Mouse (Mus musculus): Measurements from ENCODE around the gene Crip3. TPM values are rescaled to one million over a fixed set of nuclear protein-coding genes. Genes with fewer than 3 reads are reported as not detected.

The Crip3 gene
- total RNA-seq, 2 experiments from 2014 or later: 2.4 to 6.3 TPM

DNA sequence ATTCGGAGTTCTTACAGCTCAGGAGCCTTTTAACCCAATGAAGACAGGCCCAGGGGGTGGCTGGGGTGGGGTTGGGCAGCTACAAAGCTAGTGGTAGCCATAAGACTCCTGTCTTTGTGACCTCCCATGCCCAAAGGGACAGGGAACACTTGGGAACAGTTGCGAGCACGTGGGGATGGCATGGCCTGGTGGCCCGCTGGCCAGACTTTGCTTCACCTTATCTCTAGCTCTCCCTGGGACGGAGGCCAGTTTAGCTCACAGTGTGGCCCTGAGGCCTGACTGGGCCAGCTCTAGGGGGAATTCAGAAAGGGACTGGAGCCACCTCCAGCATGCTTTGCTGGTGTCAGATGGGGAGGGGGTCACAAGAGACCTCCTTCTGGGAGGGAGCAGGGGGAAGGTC lies 33.5 kb downstream of the Crip3 start:
- H3K4me3 ChIP-seq: no peak overlapping the region
- H3K27ac ChIP-seq: no peak overlapping the region
- DNase-seq (ENCODE audit: low spot score in 2 of 2): no peak
- no peak for TF ChIP-seq CTCF (conservative IDR thresholded peaks at IDR 0.05)

GRCm38 (mm10) chr17:46467830-46468229 lies 39.1 kb downstream of the Crip3 start:
- H3K27ac ChIP-seq: no peak overlapping the region
- TF ChIP-seq CTCF (conservative IDR thresholded peaks at IDR 0.05): no peak
- no peak overlapping the region for H3K4me3 ChIP-seq
- peak in 1 of 2 experiments; percentile 54 for DNase-seq (ENCODE audit: low spot score in 2 of 2)

GRCm38 (mm10) chr17:46476601-46477000 lies 47.9 kb downstream of the Crip3 start:
- no peak for DNase-seq (ENCODE audit: low spot score in 2 of 2)
- Histone ChIP-seq H3K4me3 (no peak overlapping the region), H3K27ac (no peak overlapping the region)
- TF ChIP-seq CTCF (conservative IDR thresholded peaks at IDR 0.05): no peak

DNA sequence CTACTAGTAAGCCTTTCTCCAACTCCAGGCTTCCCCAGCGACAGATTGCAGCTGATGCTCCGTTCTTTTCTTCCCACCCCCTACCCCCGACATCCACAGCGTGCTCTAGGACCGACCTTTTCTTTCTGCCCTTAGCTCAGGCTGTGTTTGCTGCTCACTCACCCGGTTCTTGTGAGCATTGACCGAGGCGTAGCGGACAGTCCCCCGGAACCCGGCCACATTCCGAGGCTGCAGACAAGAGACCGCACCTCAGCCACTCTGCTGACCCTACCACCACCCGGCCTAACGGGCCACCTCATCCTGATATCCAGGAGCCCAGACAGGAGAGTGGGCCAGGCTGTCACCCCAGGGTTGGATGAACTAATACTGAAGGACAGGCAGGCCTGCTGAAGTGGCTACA lies 48.6 kb downstream of the Crip3 start:
- Histone ChIP-seq H3K4me3 (no peak overlapping the region), H3K27ac (no peak overlapping the region)
- TF ChIP-seq CTCF (conservative IDR thresholded peaks at IDR 0.05): no peak
- DNase-seq (ENCODE audit: low spot score in 2 of 2): no peak

Other genes with a start within 250 kb of the Crip3 start
- 1 to 10 TPM; 5.4 to 6.0 TPM for gene Polh, start 226.3 kb upstream of the Crip3 start, total RNA-seq (2021)
- 10 to 100 TPM; 44.0 to 48.3 TPM for gene Xpo5, start 226.1 kb upstream of the Crip3 start, total RNA-seq (2021)
- gene Polr1c, start 180.9 kb upstream of the Crip3 start, total RNA-seq (2021): 10 to 100 TPM; 37.6 to 39.0 TPM
- gene Yipf3, start 180.8 kb upstream of the Crip3 start, total RNA-seq (2021): 10 to 100 TPM; 80.3 to 95.2 TPM
- gene Lrrc73, start 175.4 kb upstream of the Crip3 start, total RNA-seq (2021): 10 to 100 TPM; 57.3 to 58.2 TPM
- gene Tjap1, start 145.9 kb upstream of the Crip3 start, total RNA-seq (2021): 10 to 100 TPM; 54.0 to 56.7 TPM
- 10 to 100 TPM; 52.5 to 53.5 TPM for gene Dlk2, start 131.5 kb upstream of the Crip3 start, total RNA-seq (2021)
- gene Abcc10, start 100.6 kb upstream of the Crip3 start, total RNA-seq (2021): 1 to 10 TPM; 8.9 to 9.7 TPM
- gene Zfp318, start 45.2 kb upstream of the Crip3 start, total RNA-seq (2021): 10 to 100 TPM; 57.4 to 70.5 TPM
- gene Slc22a7, start 9.5 kb downstream of the Crip3 start, total RNA-seq (2021): under 1 TPM in 1 of 2 experiments, not detected in 1; 0.28 TPM
- 100 to 1,000 TPM; 119 to 122 TPM for gene Ttbk1, start 58.7 kb downstream of the Crip3 start, total RNA-seq (2021)
- 1 to 10 TPM; 4.8 to 6.2 TPM for gene Dnph1, start 67.8 kb downstream of the Crip3 start, total RNA-seq (2021)
- 10 to 100 TPM; 66.1 to 68.4 TPM for gene Cul9, start 117.5 kb downstream of the Crip3 start, total RNA-seq (2021)
- gene Srf, start 127.2 kb downstream of the Crip3 start, total RNA-seq (2021): 10 to 100 TPM; 75.7 to 90.9 TPM
- gene Ptk7, start 200.6 kb downstream of the Crip3 start, total RNA-seq (2021): 1 to 10 TPM; 8.5 to 8.8 TPM
- gene Klc4, start 217.1 kb downstream of the Crip3 start, total RNA-seq (2021): 10 to 100 TPM; 19.0 to 20.1 TPM
- gene Mrpl2, start 217.3 kb downstream of the Crip3 start, total RNA-seq (2021): 10 to 100 TPM; 52.2 to 53.5 TPM
- gene Cul7, start 221.4 kb downstream of the Crip3 start, total RNA-seq (2021): 10 to 100 TPM; 19.1 to 20.4 TPM
- 10 to 100 TPM; 15.8 to 16.8 TPM for gene Rrp36, start 245.4 kb downstream of the Crip3 start, total RNA-seq (2021)
- gene Mea1, start 249.9 kb downstream of the Crip3 start, total RNA-seq (2021): 100 to 1,000 TPM in 1 of 2 experiments, 10 to 100 TPM in 1; 99.8 to 104 TPM